Mouse (Mus musculus) cerebellum, adult 2 months (tissue): Measurements from ENCODE around the gene Rars2.

Experiments used
- CTCF ChIP-seq: fragments of 200-500 bp; IDR thresholded peaks from 2 replicates; pipeline ENCODE4 v1.5.1; 2011; ENCODE audit warnings: low read depth, mild to moderate bottlenecking, control low read depth, low read length, moderate library complexity, borderline replicate concordance; ENCODE audit not compliant: insufficient read depth
- POLR2A ChIP-seq: fragments of 200-500 bp; IDR thresholded peaks from 2 replicates; pipeline ENCODE4 v1.6.1; 2011; ENCODE audit warnings: low read length, control low read depth, borderline replicate concordance; ENCODE audit not compliant: insufficient read depth

DNA sequence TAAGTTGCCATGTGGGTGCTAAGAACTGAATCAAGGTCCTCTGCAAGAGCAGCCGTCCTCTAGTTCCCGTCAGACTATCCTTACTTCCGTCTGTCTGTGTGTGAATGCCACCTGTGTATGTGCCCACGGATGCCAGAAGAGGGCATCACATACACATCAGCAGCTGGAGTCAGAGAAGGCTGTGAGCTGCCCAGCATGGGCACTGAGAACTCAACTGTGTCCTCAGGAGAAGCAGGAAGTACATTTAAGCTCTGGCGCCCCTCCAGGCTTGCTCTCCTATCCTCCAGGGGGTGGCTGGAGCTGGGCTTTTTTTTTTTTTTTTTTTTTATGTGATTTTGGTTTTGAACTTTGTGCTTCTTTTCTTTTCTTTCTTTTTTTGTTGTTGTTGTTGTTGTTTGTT, 65.8 kb downstream of the Rars2 start:
- no peak for TF ChIP-seq POLR2A
- TF ChIP-seq CTCF = 0 out of 2 replicates have a peak, but pooled peaks have one; percentile 3
